ENCODE assay signal across 12 mouse cellular contexts in genomic region chr7:114991255-114991654, GRCm38 (mm10).
A peak's percentile ranks its signal among the peaks of the same experiment; 100 is the strongest.
DNase-seq lines count a peak whose midpoint lies in the region; ATAC-seq and TF ChIP-seq lines count a peak whose summit lies in the region.
"Had no signal": no experiment of that assay in that cellular context is flagged by ENCODE, and none has a peak within 500 bp of the region (broad histone marks: within the 10 kb centered on the region; RNA-seq: fewer than 3 reads in every experiment).

No protein-coding gene starts in this region.

- H3K4me2 ChIP-seq in hindbrain, postnatal 0 days (ENCODE audit: low read depth, low read length): no peak overlapping the region
- H3K4me2 ChIP-seq in heart, embryonic 15.5 days: no peak overlapping the region
- no peak overlapping the region for H3K4me2 ChIP-seq in liver, postnatal 0 days (ENCODE audit: low read depth, low read length)
- H3K4me2 ChIP-seq: embryonic facial prominence, embryonic 15.5 days had no signal

- DNase-seq in cerebellum, adult 18-20 months: peak; percentile 2 to 6
- DNase-seq in cerebellum, adult 11 months: no peak
- DNase-seq in hindbrain, postnatal 0 days (ENCODE audit: low spot score): peak; percentile 50
- DNase-seq in hindbrain, embryonic 10.5 days (ENCODE audit: low spot score): no peak
- peak; percentile 6 for DNase-seq in 3T3-L1 (ENCODE audit: low read depth, low spot score)
- no peak for DNase-seq in liver, postnatal 0 days
- DNase-seq in adrenal gland, adult 2 months: no peak
- DNase-seq: liver had no signal

- no peak for ATAC-seq in hindbrain, postnatal 0 days
- ATAC-seq in heart, embryonic 15.5 days (replicated peaks; ENCODE audit: insufficient number of reproducible peaks, insufficient read depth, low FRiP score, low read depth): peak; percentile 62
- no peak for ATAC-seq in liver, postnatal 0 days
- ATAC-seq: intestine, postnatal 0 days had no signal

- 42% methylated on average over 5 of the region's 5 CpGs for WGBS in hindbrain, postnatal 0 days
- whole genome bisulfite sequencing in hindbrain, embryonic 10.5 days: 62% methylated on average over 5 of the region's 5 CpGs
- WGBS in heart, embryonic 15.5 days: 31% methylated on average over 5 of the region's 5 CpGs
- WGBS in liver, postnatal 0 days (ENCODE audit: insufficient replicate concordance): 68% methylated on average over 5 of the region's 5 CpGs

- H3K4me1 ChIP-seq in hindbrain, postnatal 0 days (ENCODE audit: insufficient read depth, low read length): no peaks in the 10 kb centered on the region
- no peaks in the 10 kb centered on the region for H3K4me1 ChIP-seq in hindbrain, embryonic 10.5 days (replicated peaks)
- H3K4me1 ChIP-seq in heart, embryonic 15.5 days (replicated peaks): peaks cover 7% of the 10 kb centered on the region
- no peaks in the 10 kb centered on the region for H3K4me1 ChIP-seq in liver, postnatal 0 days (ENCODE audit: insufficient read depth)
- H3K4me1 ChIP-seq: embryonic facial prominence, embryonic 15.5 days; midbrain, embryonic 10.5 days had no signal

- H3K27ac ChIP-seq in hindbrain, postnatal 0 days: no peak overlapping the region
- H3K27ac ChIP-seq in hindbrain, embryonic 10.5 days: no peak overlapping the region
- H3K27ac ChIP-seq in heart, embryonic 15.5 days: peak overlapping the region; percentile 55
- no peak overlapping the region for H3K27ac ChIP-seq in liver, postnatal 0 days (ENCODE audit: low read depth)
- H3K27ac ChIP-seq: embryonic facial prominence, embryonic 15.5 days; midbrain, embryonic 10.5 days had no signal

- no peak for TF ChIP-seq CTCF in hindbrain, postnatal 0 days (IDR thresholded peaks at IDR 0.05; ENCODE audit: low read depth)
- TF ChIP-seq CTCF in liver, postnatal 0 days (IDR thresholded peaks at IDR 0.05; ENCODE audit: low read depth): no peak

- no peaks in the 10 kb centered on the region for H3K9me3 ChIP-seq in hindbrain, postnatal 0 days (ENCODE audit: low read length)
- no peaks in the 10 kb centered on the region for H3K9me3 ChIP-seq in hindbrain, embryonic 10.5 days
- H3K9me3 ChIP-seq in heart, embryonic 15.5 days (replicated peaks): no peaks in the 10 kb centered on the region
- H3K9me3 ChIP-seq in liver, postnatal 0 days (ENCODE audit: low read length): no peaks in the 10 kb centered on the region
- H3K9me3 ChIP-seq: embryonic facial prominence, embryonic 15.5 days; midbrain, embryonic 10.5 days had no signal

- no peak for TF ChIP-seq EP300 in liver, postnatal 0 days (IDR thresholded peaks at IDR 0.05; ENCODE audit: low read depth)

- H3K4me3 ChIP-seq in hindbrain, postnatal 0 days (ENCODE audit: low read length): no peak overlapping the region
- H3K4me3 ChIP-seq in hindbrain, embryonic 10.5 days: no peak overlapping the region
- no peak overlapping the region for H3K4me3 ChIP-seq in heart, embryonic 15.5 days
- no peak overlapping the region for H3K4me3 ChIP-seq in liver, postnatal 0 days (ENCODE audit: low read depth, low read length)
- H3K4me3 ChIP-seq: embryonic facial prominence, embryonic 15.5 days; midbrain, embryonic 10.5 days had no signal

- H3K36me3 ChIP-seq in hindbrain, postnatal 0 days (ENCODE audit: insufficient read depth, low read length): no peaks in the 10 kb centered on the region
- H3K36me3 ChIP-seq in hindbrain, embryonic 10.5 days: no peaks in the 10 kb centered on the region
- H3K36me3 ChIP-seq in heart, embryonic 15.5 days: no peaks in the 10 kb centered on the region
- H3K36me3 ChIP-seq in liver, postnatal 0 days (replicated peaks; ENCODE audit: insufficient read depth, low read length): no peaks in the 10 kb centered on the region
- H3K36me3 ChIP-seq: embryonic facial prominence, embryonic 15.5 days; midbrain, embryonic 10.5 days had no signal

- H3K27me3 ChIP-seq in hindbrain, postnatal 0 days (ENCODE audit: insufficient read depth, low read length): no peaks in the 10 kb centered on the region
- H3K27me3 ChIP-seq in hindbrain, embryonic 10.5 days (ENCODE audit: insufficient read depth, poor library complexity, severe bottlenecking): no peaks in the 10 kb centered on the region
- no peaks in the 10 kb centered on the region for H3K27me3 ChIP-seq in heart, embryonic 15.5 days
- no peaks in the 10 kb centered on the region for H3K27me3 ChIP-seq in liver, postnatal 0 days (ENCODE audit: insufficient read depth, low read length)
- H3K27me3 ChIP-seq: embryonic facial prominence, embryonic 15.5 days had no signal

- H3K9ac ChIP-seq in hindbrain, postnatal 0 days (replicated peaks; ENCODE audit: low read length): no peak overlapping the region
- no peak overlapping the region for H3K9ac ChIP-seq in heart, embryonic 15.5 days
- H3K9ac ChIP-seq in liver, postnatal 0 days (replicated peaks): no peak overlapping the region
- H3K9ac ChIP-seq: embryonic facial prominence, embryonic 15.5 days had no signal

Comparison
In these comparisons a context has a peak if more than half of its experiments do, and no peak if none do; other contexts are left out.
1. DNase-seq: peak in cerebellum, adult 18-20 months (2 of 2), hindbrain, postnatal 0 days (single experiment) and 3T3-L1 (single experiment); none in cerebellum, adult 11 months (single experiment), hindbrain, embryonic 10.5 days (single experiment), liver, postnatal 0 days (single experiment) and adrenal gland, adult 2 months (single experiment).